In the genomic region with DNA sequence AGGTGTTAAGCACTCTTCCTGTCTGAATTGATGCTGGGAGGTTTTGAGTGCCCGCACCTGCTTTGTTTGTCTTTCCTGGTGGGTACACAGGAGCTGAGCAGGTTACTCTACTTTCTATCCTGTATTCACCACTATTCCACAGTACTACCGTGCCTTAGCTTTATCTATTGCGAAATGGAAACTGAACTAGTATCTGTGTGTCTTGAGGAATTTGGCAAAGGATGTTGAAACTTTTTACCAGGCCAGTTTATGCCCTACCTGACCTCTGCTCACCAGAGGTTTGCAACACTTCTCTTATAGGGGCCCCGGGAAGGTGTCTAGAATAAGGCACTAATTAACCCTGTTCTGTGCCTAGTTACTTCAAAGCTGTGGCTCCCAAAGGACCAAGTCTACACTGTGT, we compare ENCODE assay signal across 15 mouse cellular contexts. TPM values are rescaled to one million over a fixed set of nuclear protein-coding genes. Genes with fewer than 3 reads are reported as not detected.
DNase-seq lines count a peak whose midpoint lies in the region; ATAC-seq lines count a peak whose summit lies in the region.
"Had no signal": no experiment of that assay in that cellular context is flagged by ENCODE, and none has a peak within 500 bp of the region (broad histone marks: within the 10 kb centered on the region; RNA-seq: fewer than 3 reads in every experiment).

No protein-coding gene starts in this region.

- H3K36me3 ChIP-seq in intestine, embryonic 15.5 days, result no peaks in the 10 kb centered on the region
- no peaks in the 10 kb centered on the region for H3K36me3 ChIP-seq in liver, embryonic 12.5 days
- H3K36me3 ChIP-seq in stomach, embryonic 15.5 days, result no peaks in the 10 kb centered on the region
- H3K36me3 ChIP-seq: embryonic facial prominence, embryonic 13.5 days; hindbrain, embryonic 15.5 days; limb, embryonic 15.5 days; midbrain, embryonic 12.5 days had no signal

- no peaks in the 10 kb centered on the region for H3K9me3 ChIP-seq in intestine, embryonic 15.5 days
- no peaks in the 10 kb centered on the region for H3K9me3 ChIP-seq in liver, embryonic 12.5 days (replicated peaks)
- H3K9me3 ChIP-seq in stomach, embryonic 15.5 days, result no peaks in the 10 kb centered on the region
- H3K9me3 ChIP-seq: embryonic facial prominence, embryonic 13.5 days; hindbrain, embryonic 15.5 days; limb, embryonic 15.5 days; midbrain, embryonic 12.5 days had no signal

- 61% methylated on average over 4 of the region's 4 CpGs for WGBS in intestine, embryonic 15.5 days
- 60% methylated on average over 4 of the region's 4 CpGs for WGBS in liver, embryonic 12.5 days (ENCODE audit: insufficient replicate concordance)
- 66% methylated on average over 4 of the region's 4 CpGs for WGBS in stomach, embryonic 15.5 days

- no peak overlapping the region for H3K9ac ChIP-seq in intestine, embryonic 15.5 days
- H3K9ac ChIP-seq in liver, embryonic 12.5 days, result no peak overlapping the region
- H3K9ac ChIP-seq in stomach, embryonic 15.5 days, result no peak overlapping the region
- H3K9ac ChIP-seq: embryonic facial prominence, embryonic 13.5 days; hindbrain, embryonic 15.5 days; limb, embryonic 15.5 days; midbrain, embryonic 12.5 days had no signal

- H3K4me3 ChIP-seq in intestine, embryonic 15.5 days (replicated peaks), result no peak overlapping the region
- H3K4me3 ChIP-seq in liver, embryonic 12.5 days, result no peak overlapping the region
- no peak overlapping the region for H3K4me3 ChIP-seq in stomach, embryonic 15.5 days (replicated peaks)
- H3K4me3 ChIP-seq: embryonic facial prominence, embryonic 13.5 days; hindbrain, embryonic 15.5 days; limb, embryonic 15.5 days; midbrain, embryonic 12.5 days had no signal

- peak; percentile 15 for DNase-seq in kidney, postnatal 14 days
- DNase-seq in kidney, adult 18-20 months, result no peak
- DNase-seq in layer of hippocampus, adult 11-12 months (ENCODE audit: low spot score), result no peak
- DNase-seq in urinary bladder, adult 18-20 months (ENCODE audit: low spot score in 2 of 2), result no peak
- DNase-seq: cerebellum, postnatal 25 days; heart, postnatal 10 days; thymus, postnatal 36 days had no signal

- no peaks in the 10 kb centered on the region for H3K27me3 ChIP-seq in intestine, embryonic 15.5 days (replicated peaks)
- no peaks in the 10 kb centered on the region for H3K27me3 ChIP-seq in liver, embryonic 12.5 days (replicated peaks)
- no peaks in the 10 kb centered on the region for H3K27me3 ChIP-seq in stomach, embryonic 15.5 days (replicated peaks)
- H3K27me3 ChIP-seq: embryonic facial prominence, embryonic 13.5 days; hindbrain, embryonic 15.5 days; limb, embryonic 15.5 days; midbrain, embryonic 12.5 days had no signal

- 0 out of 2 replicates have a peak overlapping the region, but pooled peaks have one; percentile 11 for H3K27ac ChIP-seq in intestine, embryonic 15.5 days
- peak overlapping the region; percentile 56 for H3K27ac ChIP-seq in liver, embryonic 12.5 days
- no peak overlapping the region for H3K27ac ChIP-seq in stomach, embryonic 15.5 days
- H3K27ac ChIP-seq: embryonic facial prominence, embryonic 13.5 days; hindbrain, embryonic 15.5 days; limb, embryonic 15.5 days; midbrain, embryonic 12.5 days had no signal

- peaks cover 2% of the 10 kb centered on the region; the same call in 1 of the 2 replicates for H3K4me1 ChIP-seq in intestine, embryonic 15.5 days (replicated peaks)
- no peaks in the 10 kb centered on the region for H3K4me1 ChIP-seq in liver, embryonic 12.5 days
- H3K4me1 ChIP-seq in stomach, embryonic 15.5 days, result no peaks in the 10 kb centered on the region; the same call in 1 of the 2 replicates
- H3K4me1 ChIP-seq: embryonic facial prominence, embryonic 13.5 days; limb, embryonic 15.5 days had no signal

- no peak overlapping the region for H3K4me2 ChIP-seq in intestine, embryonic 15.5 days (replicated peaks)
- no peak overlapping the region for H3K4me2 ChIP-seq in liver, embryonic 12.5 days
- no peak overlapping the region for H3K4me2 ChIP-seq in stomach, embryonic 15.5 days
- H3K4me2 ChIP-seq: embryonic facial prominence, embryonic 13.5 days; hindbrain, embryonic 15.5 days; limb, embryonic 15.5 days; midbrain, embryonic 12.5 days had no signal

- peak; percentile 85 for ATAC-seq in intestine, embryonic 15.5 days
- no peak for ATAC-seq in liver, embryonic 12.5 days
- peak; percentile 53; the same call in 1 of the 2 replicates for ATAC-seq in stomach, embryonic 15.5 days (ENCODE audit: insufficient read depth, low FRiP score, low read depth)
- ATAC-seq: CD4-positive, CD25-positive, alpha-beta regulatory T cell, adult 4 months had no signal

RNA-seq across cellular contexts. Expression of a gene that starts 27.6 kb away (rescaled TPM):
- 5.8 and 6.5 TPM in 2 replicates for polyA plus RNA-seq in intestine, embryonic 15.5 days (2015; fragmentation: Nextera tagmentation; extraction: Ambion mirVana)
- polyA plus RNA-seq in liver, embryonic 12.5 days (2016; fragmentation: Nextera tagmentation; extraction: Ambion mirVana), result 2.9 and 3.2 TPM in 2 replicates
- polyA plus RNA-seq in stomach, embryonic 15.5 days (2015; fragmentation: Nextera tagmentation; extraction: Ambion mirVana), result 4.3 and 5.3 TPM in 2 replicates
